Mouse (Mus musculus) bone marrow, adult 2 months (tissue): ENCODE data around the gene 1700069L16Rik.

Experiments
- CTCF ChIP-seq: fragments of 200-500 bp; IDR thresholded peaks from 2 replicates; pipeline ENCODE4 v1.5.1; 2011; ENCODE audit warnings: low read length, control low read depth; ENCODE audit not compliant: control insufficient read depth, insufficient read depth
- POLR2A ChIP-seq: fragments of 200-500 bp; IDR thresholded peaks from 2 replicates; pipeline ENCODE4 v1.6.1; 2011; ENCODE audit warnings: low read depth, mild to moderate bottlenecking, control low read depth, low read length, borderline replicate concordance; ENCODE audit not compliant: control insufficient read depth

DNA sequence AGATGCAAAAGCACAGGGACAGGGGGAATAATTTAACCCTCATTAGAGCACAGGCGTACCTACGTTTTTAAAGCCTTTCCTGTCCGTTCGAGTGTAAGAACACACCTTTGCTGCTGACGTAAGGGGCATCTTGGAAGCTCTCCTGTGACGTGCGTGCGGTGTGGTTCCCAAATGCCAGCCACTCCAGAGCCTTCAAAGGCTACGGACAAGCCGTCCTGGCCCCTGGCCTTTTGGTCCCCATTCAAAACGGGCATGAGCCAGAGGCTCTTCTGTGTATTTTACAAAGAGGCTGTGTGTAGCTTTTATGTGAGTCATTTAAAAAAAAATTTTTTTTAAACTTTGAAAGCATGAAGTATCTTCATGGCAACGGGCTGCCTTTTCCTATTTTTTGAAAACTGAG lies 69.8 kb downstream of the 1700069L16Rik start:
- TF ChIP-seq POLR2A (no peak), CTCF (no peak)
